Mouse (Mus musculus) megakaryocyte, embryonic 14.5 days (primary cell): Measurements from ENCODE around the gene Zc3h10. TPM values are rescaled to one million over a fixed set of nuclear protein-coding genes. Genes with fewer than 3 reads are reported as not detected.
A peak's percentile ranks its signal among the peaks of the same experiment; 100 is the strongest.
"Not testable (repeated sequence)": the region's sequence is repeated elsewhere in the genome, so short reads cannot be mapped to it uniquely, and the experiment has no call there.

Experiments used
- H3K27me3 ChIP-seq: replicated peaks from 2 replicates; pipeline ENCODE3; 2012; ENCODE audit warnings: inconsistent platforms
- H3K36me3 ChIP-seq: replicated peaks from 2 replicates; pipeline ENCODE3; 2012; ENCODE audit warnings: low read length, inconsistent platforms, mixed read lengths
- H3K4me1 ChIP-seq: 2 replicates; pipeline ENCODE4 v1.6.1; 2012; ENCODE audit warnings: inconsistent platforms
- H3K4me3 ChIP-seq: replicated peaks from 2 replicates; pipeline ENCODE3; 2012; ENCODE audit warnings: moderate library complexity, mild to moderate bottlenecking, inconsistent platforms
- H3K9me3 ChIP-seq: 2 replicates; pipeline ENCODE4 v1.6.1; 2012; ENCODE audit warnings: inconsistent platforms
- FLI1 ChIP-seq: IDR thresholded peaks from 2 replicates; pipeline ENCODE4 v1.6.1; 2012; ENCODE audit warnings: low read length, inconsistent platforms, mixed read lengths
- GATA1 ChIP-seq: IDR thresholded peaks from 3 replicates; pipeline ENCODE4 v1.6.1; 2012; ENCODE audit warnings: mixed read lengths, low read length, inconsistent platforms, borderline replicate concordance
- polyA plus RNA-seq: library from polyadenylated mRNA; stranded (reverse); fragments of >175 nt; gene quantifications from 2 replicates; pipeline ENCODE4 v1.2.3, GENCODE M21; 2012; ENCODE audit warnings: low replicate concordance; ENCODE audit not compliant: insufficient read depth

The Zc3h10 gene
- polyA plus RNA-seq, 1 experiment = 24.2 TPM

GRCm38 (mm10) chr10:128493695-128494666 lies 53.6 kb downstream of the Zc3h10 start, which contains the start of gene Myl6:
Gene Myl6, minus strand, starts transcription at chr10:128494145.
- H3K27me3 ChIP-seq = no peaks in the 10 kb centered on the region
- peaks cover 47% of the 10 kb centered on the region for H3K36me3 ChIP-seq
- no peaks in the 10 kb centered on the region for H3K9me3 ChIP-seq
- TF ChIP-seq GATA1 (no peak), FLI1 (no peak)
- H3K4me1 ChIP-seq = peaks cover 77% of the 10 kb centered on the region
- H3K4me3 ChIP-seq = peak within 1 kb of the TSS; percentile 92

GRCm38 (mm10) chr10:128493319-128493694 lies 54.3 kb downstream of the Zc3h10 start:
- H3K36me3 ChIP-seq = peaks cover 54% of the 10 kb centered on the region
- TF ChIP-seq GATA1 = no peak
- no peak for TF ChIP-seq FLI1
- H3K4me1 ChIP-seq = peaks cover 81% of the 10 kb centered on the region
- H3K27me3 ChIP-seq = no peaks in the 10 kb centered on the region
- H3K9me3 ChIP-seq = no peaks in the 10 kb centered on the region
- peak overlapping the region; percentile 92 for H3K4me3 ChIP-seq

- Histone ChIP-seq H3K4me1 (peaks cover 79% of the 10 kb centered on the region), H3K27me3 (no peaks in the 10 kb centered on the region), H3K4me3 (peak overlapping the region; percentile 92), H3K36me3 (peaks cover 59% of the 10 kb centered on the region), H3K9me3 (no peaks in the 10 kb centered on the region)
- TF ChIP-seq GATA1 (no peak), FLI1 (no peak)
Observed at GRCm38 (mm10) chr10:128492633-128493311, 54.8 kb downstream of the Zc3h10 start.

GRCm38 (mm10) chr10:128492051-128492450 lies 55.5 kb downstream of the Zc3h10 start:
- Histone ChIP-seq H3K4me1 (peaks cover 72% of the 10 kb centered on the region), H3K4me3 (peak overlapping the region; percentile 92), H3K36me3 (peaks cover 64% of the 10 kb centered on the region)
- not testable (repeated sequence) for H3K9me3 ChIP-seq, H3K27me3 ChIP-seq

Other genes starting within 250 kb of the Zc3h10 start
- 0.49 TPM in 1 of 2 replicates, not detected in the other for gene Il23a, start 249.0 kb downstream of the Zc3h10 start, polyA plus RNA-seq
- gene Pan2, start 244.4 kb downstream of the Zc3h10 start, polyA plus RNA-seq = 0.91 and 1.1 TPM in 2 replicates
- gene Cnpy2, start 225.3 kb downstream of the Zc3h10 start, polyA plus RNA-seq = 29.0 and 98.4 TPM in 2 replicates
- 2.6 and 12.1 TPM in 2 replicates for gene Cs, start 210.0 kb downstream of the Zc3h10 start, polyA plus RNA-seq
- 5.0 and 18.0 TPM in 2 replicates for gene Coq10a, start 178.8 kb downstream of the Zc3h10 start, polyA plus RNA-seq
- 18.3 and 19.7 TPM in 2 replicates for gene Ankrd52, start 170.7 kb downstream of the Zc3h10 start, polyA plus RNA-seq
- gene Slc39a5, start 146.5 kb downstream of the Zc3h10 start, polyA plus RNA-seq = not detected in 2 replicates
- gene Nabp2, start 136.3 kb downstream of the Zc3h10 start, polyA plus RNA-seq = 458 and 1,055 TPM in 2 replicates
- 17.0 and 19.5 TPM in 2 replicates for gene Rnf41, start 136.1 kb downstream of the Zc3h10 start, polyA plus RNA-seq
- 86.7 and 138 TPM in 2 replicates for gene Smarcc2, start 88.5 kb downstream of the Zc3h10 start, polyA plus RNA-seq
- gene Myl6, start 53.6 kb downstream of the Zc3h10 start, polyA plus RNA-seq = 175 and 2,406 TPM in 2 replicates
- 9.5 and 15.9 TPM in 2 replicates for gene Myl6b, start 49.1 kb downstream of the Zc3h10 start, polyA plus RNA-seq
- gene Esyt1, start 21.9 kb downstream of the Zc3h10 start, polyA plus RNA-seq = 48.5 and 62.5 TPM in 2 replicates
- gene Rpl41, start 1.5 kb upstream of the Zc3h10 start, polyA plus RNA-seq = 1,477 and 10,817 TPM in 2 replicates
- 407 and 451 TPM in 2 replicates for gene Pa2g4, start 18.2 kb upstream of the Zc3h10 start, polyA plus RNA-seq
- gene Erbb3, start 41.9 kb upstream of the Zc3h10 start, polyA plus RNA-seq = 0.08 TPM in 1 of 2 replicates, not detected in the other
- 3,363 and 5,964 TPM in 2 replicates for gene Rps26, start 79.0 kb upstream of the Zc3h10 start, polyA plus RNA-seq
- gene Ikzf4, start 98.2 kb upstream of the Zc3h10 start, polyA plus RNA-seq = 0.37 TPM in 1 of 2 replicates, not detected in the other
- 0.36 TPM in 1 of 2 replicates, not detected in the other for gene Suox, start 126.3 kb upstream of the Zc3h10 start, polyA plus RNA-seq
- 3.1 and 11.0 TPM in 2 replicates for gene Rab5b, start 148.5 kb upstream of the Zc3h10 start, polyA plus RNA-seq
- gene Pmel, start 156.4 kb upstream of the Zc3h10 start, polyA plus RNA-seq = 0.20 TPM in 1 of 2 replicates, not detected in the other
- 3.6 and 5.7 TPM in 2 replicates for gene Cdk2, start 157.3 kb upstream of the Zc3h10 start, polyA plus RNA-seq
- gene Dgka, start 197.1 kb upstream of the Zc3h10 start, polyA plus RNA-seq = 2.8 and 4.7 TPM in 2 replicates
- gene Pym1, start 200.1 kb upstream of the Zc3h10 start, polyA plus RNA-seq = 123 and 134 TPM in 2 replicates
- gene Mmp19, start 243.1 kb upstream of the Zc3h10 start, polyA plus RNA-seq = 3.4 TPM in 1 of 2 replicates, not detected in the other